Mouse (Mus musculus): ENCODE data around the gene Stk40. TPM values are rescaled to one million over a fixed set of nuclear protein-coding genes. Genes with fewer than 3 reads are reported as not detected.
A peak's percentile ranks its signal among the peaks of the same experiment; 100 is the strongest.
"Not testable (repeated sequence)": the region's sequence is repeated elsewhere in the genome, so short reads cannot be mapped to it uniquely, and the experiment has no call there.

Gene Stk40
- polyA plus RNA-seq, 1 experiment from 2014 or later: 29.5 TPM

DNA sequence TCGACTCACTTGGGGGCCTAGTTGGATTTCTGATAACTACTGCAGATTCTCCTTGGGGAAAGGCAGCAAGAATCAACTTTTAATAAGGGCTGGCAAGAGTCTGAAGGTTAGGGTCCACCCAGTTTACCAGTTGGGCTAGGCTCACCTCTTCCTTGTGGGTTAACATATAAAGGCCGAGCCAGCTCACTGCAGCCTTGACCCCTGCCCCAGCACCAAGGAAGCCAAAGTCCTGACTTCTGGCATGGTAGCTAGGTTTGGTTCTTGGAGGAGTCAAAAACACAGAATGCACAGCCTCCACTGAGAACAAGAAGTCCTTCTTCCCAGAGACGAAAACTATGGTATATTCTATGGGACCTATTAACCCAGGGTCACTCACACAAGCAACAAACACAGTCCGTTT lies 59.9 kb downstream of the Stk40 start:
- no peak overlapping the region for H3K9ac ChIP-seq (ENCODE audit: low read depth, low read length)
- no peaks in the 10 kb centered on the region for H3K9me3 ChIP-seq (ENCODE audit: control insufficient read depth, low read length)
- H3K27ac ChIP-seq (ENCODE audit: low read depth, low read length): no peak overlapping the region; the same call in 1 of the 2 replicates
- peaks cover 13% of the 10 kb centered on the region; the same call in 1 of the 2 replicates for H3K4me1 ChIP-seq (ENCODE audit: control insufficient read depth, insufficient read depth, low read depth, low read length)
- H3K4me2 ChIP-seq (ENCODE audit: low read length): no peak overlapping the region
- H3K4me3 ChIP-seq (ENCODE audit: low read length): no peak overlapping the region
- 58% methylated on average over 4 of the region's 4 CpGs for WGBS
- H3K27me3 ChIP-seq (replicated peaks; ENCODE audit: control insufficient read depth, insufficient read depth, low read length): no peaks in the 10 kb centered on the region
- peaks cover 16% of the 10 kb centered on the region for H3K36me3 ChIP-seq (ENCODE audit: control insufficient read depth, insufficient read depth, low read length)
- no peak for ATAC-seq

DNA sequence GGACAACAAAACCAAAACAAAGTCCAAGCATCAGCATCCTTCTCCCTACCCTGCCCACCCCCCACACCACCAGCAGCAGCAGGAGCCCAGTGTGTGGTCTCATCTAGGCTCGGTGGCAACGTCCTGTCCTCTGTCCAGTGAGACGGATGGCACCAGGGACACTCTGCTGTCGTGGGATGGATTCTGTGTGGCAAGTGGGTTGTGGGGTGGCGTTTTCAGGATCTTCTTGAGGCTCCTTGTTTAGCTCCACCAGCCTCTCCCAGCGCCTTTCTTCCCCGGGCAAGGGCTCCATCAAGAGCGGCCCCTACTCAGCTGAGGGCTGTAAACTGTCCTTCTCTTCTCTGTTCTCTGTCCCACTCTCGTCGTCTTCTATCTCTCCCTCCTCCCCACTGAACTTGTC lies 61.3 kb downstream of the Stk40 start:
- not testable (repeated sequence) for H3K9ac ChIP-seq (ENCODE audit: low read depth, low read length); H3K27ac ChIP-seq (ENCODE audit: low read depth, low read length); ATAC-seq; H3K4me2 ChIP-seq (ENCODE audit: low read length); H3K27me3 ChIP-seq (replicated peaks; ENCODE audit: control insufficient read depth, insufficient read depth, low read length); H3K4me3 ChIP-seq (ENCODE audit: low read length); H3K9me3 ChIP-seq (ENCODE audit: control insufficient read depth, low read length)
- H3K4me1 ChIP-seq (ENCODE audit: control insufficient read depth, insufficient read depth, low read depth, low read length): peaks cover 13% of the 10 kb centered on the region; the same call in 1 of the 2 replicates
- H3K36me3 ChIP-seq (ENCODE audit: control insufficient read depth, insufficient read depth, low read length): peaks cover 25% of the 10 kb centered on the region
- 72% methylated on average over 8 of the region's 10 CpGs for WGBS

DNA sequence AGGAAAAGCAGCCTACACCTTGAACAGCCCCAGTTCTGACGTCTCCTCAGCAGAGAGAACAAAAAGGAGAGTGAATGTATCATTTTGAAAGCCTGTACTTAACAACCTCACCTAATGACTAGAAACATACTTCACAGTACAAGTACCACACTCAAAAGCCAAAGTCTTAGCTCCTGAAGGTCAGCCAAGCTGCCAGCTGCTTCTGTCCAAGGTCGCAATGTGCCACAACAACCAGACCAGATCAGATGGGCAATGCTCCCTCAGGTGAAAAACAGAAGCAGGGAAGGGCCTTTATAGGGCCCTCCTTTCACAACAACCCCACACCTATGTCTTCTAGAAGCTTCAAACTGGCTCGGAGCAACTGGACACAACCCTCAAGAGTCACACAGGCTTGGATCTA lies 62.3 kb downstream of the Stk40 start:
- no peak overlapping the region for H3K4me3 ChIP-seq (ENCODE audit: low read length)
- WGBS: 79% methylated on average over 3 of the region's 3 CpGs
- H3K36me3 ChIP-seq (ENCODE audit: control insufficient read depth, insufficient read depth, low read length): peaks cover 30% of the 10 kb centered on the region

DNA sequence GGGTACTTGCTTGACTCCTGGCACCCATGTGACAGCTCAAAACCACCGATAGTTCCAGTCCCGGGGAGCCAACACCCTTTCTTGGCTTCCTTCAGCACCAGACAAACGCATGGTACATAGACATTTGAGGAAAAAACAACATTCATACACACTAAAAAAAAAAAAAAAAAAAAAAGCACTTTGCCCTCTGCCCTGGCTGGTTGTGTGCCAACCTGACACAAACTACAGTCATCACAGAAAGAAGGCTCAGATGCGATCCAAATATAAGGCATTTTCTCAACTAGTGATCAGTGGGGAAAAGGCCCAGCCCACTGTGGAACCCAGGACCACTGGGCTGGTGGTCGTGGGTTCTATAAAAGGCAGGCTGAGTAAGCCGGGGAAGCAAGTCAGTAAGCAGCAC lies 65.1 kb downstream of the Stk40 start:
- no peak for ATAC-seq
- Histone ChIP-seq H3K4me1 (ENCODE audit: control insufficient read depth, insufficient read depth, low read depth, low read length) (no peaks in the 10 kb centered on the region), H3K27me3 (replicated peaks; ENCODE audit: control insufficient read depth, insufficient read depth, low read length) (no peaks in the 10 kb centered on the region), H3K4me2 (ENCODE audit: low read length) (no peak overlapping the region), H3K9me3 (ENCODE audit: control insufficient read depth, low read length) (no peaks in the 10 kb centered on the region), H3K9ac (ENCODE audit: low read depth, low read length) (no peak overlapping the region), H3K27ac (ENCODE audit: low read depth, low read length) (no peak overlapping the region), H3K36me3 (ENCODE audit: control insufficient read depth, insufficient read depth, low read length) (peaks cover 39% of the 10 kb centered on the region), H3K4me3 (ENCODE audit: low read length) (no peak overlapping the region)
- WGBS: 92% methylated on average over 6 of the region's 6 CpGs

More for the DNA sequence above, 62.3 kb downstream of the Stk40 start:
- H3K9me3 ChIP-seq (ENCODE audit: control insufficient read depth, low read length): no peaks in the 10 kb centered on the region
- no peaks in the 10 kb centered on the region for H3K27me3 ChIP-seq (replicated peaks; ENCODE audit: control insufficient read depth, insufficient read depth, low read length)
- H3K4me2 ChIP-seq (ENCODE audit: low read length): no peak overlapping the region
- H3K27ac ChIP-seq (ENCODE audit: low read depth, low read length): no peak overlapping the region
- H3K9ac ChIP-seq (ENCODE audit: low read depth, low read length): no peak overlapping the region
- peaks cover 13% of the 10 kb centered on the region; the same call in 1 of the 2 replicates for H3K4me1 ChIP-seq (ENCODE audit: control insufficient read depth, insufficient read depth, low read depth, low read length)
- no peak for ATAC-seq

DNA sequence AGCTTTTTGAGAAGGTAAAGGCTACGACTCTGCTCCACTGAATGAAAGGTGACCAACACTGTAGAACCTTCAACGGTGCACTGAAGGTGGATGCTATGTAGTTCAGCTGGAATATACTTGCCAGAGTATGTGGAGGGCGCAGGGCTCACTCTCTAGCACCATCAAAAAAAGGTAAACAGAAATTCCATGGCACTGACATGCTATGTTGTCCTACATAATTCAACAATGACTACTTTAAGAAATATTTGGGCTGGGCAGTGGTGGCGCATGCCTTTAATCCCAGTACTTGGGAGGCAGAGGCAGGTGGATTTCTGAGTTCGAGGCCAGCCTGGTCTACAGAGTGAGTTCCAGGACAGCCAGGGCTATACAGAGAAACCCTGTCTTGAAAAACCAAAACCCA lies 67.0 kb downstream of the Stk40 start:
- peaks cover 46% of the 10 kb centered on the region for H3K36me3 ChIP-seq (ENCODE audit: control insufficient read depth, insufficient read depth, low read length)
- ATAC-seq: not testable (repeated sequence)
- 94% methylated on average over 5 of the region's 5 CpGs for WGBS

DNA sequence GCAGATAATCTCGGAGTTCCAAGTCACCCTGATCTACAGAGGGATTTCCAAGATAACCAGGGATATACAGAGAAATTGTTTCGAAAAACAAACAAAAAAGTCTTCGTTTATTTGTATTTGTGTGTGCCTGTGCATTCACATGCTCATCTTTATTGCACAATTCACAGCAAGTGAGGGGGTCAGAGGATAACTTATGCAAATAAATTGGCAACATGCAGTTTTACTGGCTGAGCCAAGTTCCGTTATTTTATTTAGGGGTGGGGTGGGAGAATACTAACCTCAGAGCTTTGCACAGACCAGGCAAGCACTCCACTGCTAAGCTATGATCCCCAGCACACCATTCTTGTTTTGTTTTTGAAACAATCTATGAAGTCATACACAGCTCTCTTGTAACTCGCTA lies 70.0 kb downstream of the Stk40 start:
- WGBS: 87% methylated on average over 5 of the region's 5 CpGs

More for the DNA sequence above, 67.0 kb downstream of the Stk40 start:
- not testable (repeated sequence) for H3K4me1 ChIP-seq (ENCODE audit: control insufficient read depth, insufficient read depth, low read depth, low read length); H3K4me2 ChIP-seq (ENCODE audit: low read length); H3K27me3 ChIP-seq (replicated peaks; ENCODE audit: control insufficient read depth, insufficient read depth, low read length); H3K9ac ChIP-seq (ENCODE audit: low read depth, low read length); H3K27ac ChIP-seq (ENCODE audit: low read depth, low read length); H3K4me3 ChIP-seq (ENCODE audit: low read length); H3K9me3 ChIP-seq (ENCODE audit: control insufficient read depth, low read length)

DNA sequence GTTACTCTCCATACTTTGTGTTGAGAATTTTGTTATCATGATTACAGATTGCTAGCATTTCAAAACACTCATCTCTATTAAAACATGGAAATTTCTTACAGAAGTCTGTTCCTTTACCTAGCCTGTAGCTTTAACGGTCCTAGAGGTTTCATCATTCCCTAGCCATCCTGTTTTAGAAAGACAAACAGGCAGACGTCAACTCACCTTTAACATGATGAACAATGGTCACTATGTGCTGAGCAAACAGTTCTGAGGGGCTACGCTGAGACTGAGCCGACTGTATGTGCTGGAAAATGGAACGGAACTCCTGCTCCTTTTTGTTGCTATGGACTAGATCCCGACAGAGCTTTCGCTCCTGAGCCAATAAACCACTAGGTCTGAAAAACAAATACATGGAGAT lies 72.2 kb downstream of the Stk40 start:
- ATAC-seq; H3K9ac ChIP-seq (ENCODE audit: low read depth, low read length); H3K9me3 ChIP-seq (ENCODE audit: control insufficient read depth, low read length); H3K27me3 ChIP-seq (replicated peaks; ENCODE audit: control insufficient read depth, insufficient read depth, low read length); H3K27ac ChIP-seq (ENCODE audit: low read depth, low read length); H3K4me3 ChIP-seq (ENCODE audit: low read length); H3K4me1 ChIP-seq (ENCODE audit: control insufficient read depth, insufficient read depth, low read depth, low read length); H3K4me2 ChIP-seq (ENCODE audit: low read length): not testable (repeated sequence)
- 92% methylated on average over 7 of the region's 7 CpGs for WGBS
- H3K36me3 ChIP-seq (ENCODE audit: control insufficient read depth, insufficient read depth, low read length): peaks cover 29% of the 10 kb centered on the region

More for the DNA sequence above, 70.0 kb downstream of the Stk40 start:
- Histone ChIP-seq H3K4me1 (ENCODE audit: control insufficient read depth, insufficient read depth, low read depth, low read length) (no peaks in the 10 kb centered on the region), H3K4me3 (ENCODE audit: low read length) (no peak overlapping the region), H3K27ac (ENCODE audit: low read depth, low read length) (no peak overlapping the region), H3K9ac (ENCODE audit: low read depth, low read length) (no peak overlapping the region), H3K36me3 (ENCODE audit: control insufficient read depth, insufficient read depth, low read length) (peaks cover 42% of the 10 kb centered on the region), H3K9me3 (ENCODE audit: control insufficient read depth, low read length) (no peaks in the 10 kb centered on the region), H3K4me2 (ENCODE audit: low read length) (no peak overlapping the region), H3K27me3 (replicated peaks; ENCODE audit: control insufficient read depth, insufficient read depth, low read length) (no peaks in the 10 kb centered on the region)
- no peak for ATAC-seq

DNA sequence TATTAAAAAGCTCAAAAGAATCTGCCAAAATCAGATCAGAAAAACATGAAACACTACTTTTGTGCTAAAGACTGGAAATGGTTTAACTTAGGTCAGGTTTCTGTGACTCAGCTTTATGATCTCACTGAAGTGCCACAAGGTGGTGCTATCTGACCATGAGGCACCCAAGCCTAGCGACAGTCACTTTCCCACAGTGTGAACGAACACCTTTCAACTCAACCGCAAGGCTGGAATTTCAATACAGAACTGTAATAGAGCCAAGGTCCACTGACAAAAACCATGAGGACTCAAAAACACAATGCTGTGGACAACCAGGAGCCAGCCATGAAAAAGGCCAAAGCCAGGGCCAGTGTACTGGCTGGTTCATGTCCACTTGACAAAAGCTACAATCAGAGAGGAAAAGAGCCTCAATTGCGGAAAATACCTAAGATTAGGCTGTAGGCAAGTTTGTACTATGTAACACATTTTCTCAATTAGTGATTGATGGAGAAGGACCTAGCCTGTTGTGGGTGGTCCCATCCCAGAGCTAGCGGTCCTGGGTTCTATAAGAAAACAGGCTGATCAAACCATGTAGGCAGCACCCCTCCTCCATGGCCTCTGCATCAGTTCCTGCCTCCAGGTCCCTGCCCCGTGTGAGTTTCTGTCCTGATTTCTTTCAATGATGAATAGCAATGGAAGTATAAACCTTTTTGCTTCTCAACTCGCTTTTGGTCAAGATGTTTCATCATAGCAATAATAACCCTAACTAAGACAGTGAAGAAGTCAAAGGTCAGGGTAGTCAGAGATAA lies 77.6 kb downstream of the Stk40 start:
- no peak overlapping the region for H3K4me2 ChIP-seq (ENCODE audit: low read length)
- peak; percentile 76 for ATAC-seq
- H3K27ac ChIP-seq (ENCODE audit: low read depth, low read length): no peak overlapping the region
- H3K4me3 ChIP-seq (ENCODE audit: low read length): no peak overlapping the region
- 61% methylated on average over 7 of the region's 7 CpGs for WGBS
- no peak overlapping the region for H3K9ac ChIP-seq (ENCODE audit: low read depth, low read length)
- peaks cover 2% of the 10 kb centered on the region; the same call in 1 of the 2 replicates for H3K4me1 ChIP-seq (ENCODE audit: control insufficient read depth, insufficient read depth, low read depth, low read length)
- H3K27me3 ChIP-seq (replicated peaks; ENCODE audit: control insufficient read depth, insufficient read depth, low read length): no peaks in the 10 kb centered on the region
- H3K36me3 ChIP-seq (ENCODE audit: control insufficient read depth, insufficient read depth, low read length): peaks cover 15% of the 10 kb centered on the region
- H3K9me3 ChIP-seq (ENCODE audit: control insufficient read depth, low read length): no peaks in the 10 kb centered on the region

DNA sequence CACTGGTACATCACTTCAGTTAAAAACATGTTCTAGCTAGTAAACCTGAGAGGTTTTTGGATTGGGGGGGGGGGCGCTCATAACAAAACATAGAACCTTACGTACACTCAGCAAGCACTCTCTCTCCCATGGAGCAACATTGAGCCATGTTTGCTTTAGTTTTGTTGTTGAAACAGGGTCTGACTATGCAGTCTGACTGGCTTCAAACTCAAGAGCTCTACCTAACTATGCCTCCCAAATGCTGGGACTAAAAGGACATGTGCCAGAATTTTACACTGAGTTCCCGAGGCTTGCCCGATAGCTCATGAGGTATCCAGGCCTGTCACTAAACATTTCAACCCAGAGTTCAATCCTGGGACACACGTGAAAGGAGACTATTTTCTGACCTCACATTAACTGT lies 79.3 kb downstream of the Stk40 start:
- H3K27ac ChIP-seq (ENCODE audit: low read depth, low read length): no peak overlapping the region
- no peak for ATAC-seq
- no peak overlapping the region for H3K4me3 ChIP-seq (ENCODE audit: low read length)
- H3K4me2 ChIP-seq (ENCODE audit: low read length): no peak overlapping the region
- no peaks in the 10 kb centered on the region for H3K27me3 ChIP-seq (replicated peaks; ENCODE audit: control insufficient read depth, insufficient read depth, low read length)
- H3K36me3 ChIP-seq (ENCODE audit: control insufficient read depth, insufficient read depth, low read length): 0 out of 2 replicates have a peak, but pooled peaks cover 3% of the 10 kb centered on the region
- 94% methylated on average over 5 of the region's 5 CpGs for WGBS
- H3K4me1 ChIP-seq (ENCODE audit: control insufficient read depth, insufficient read depth, low read depth, low read length): peaks cover 2% of the 10 kb centered on the region; the same call in 1 of the 2 replicates
- no peak overlapping the region for H3K9ac ChIP-seq (ENCODE audit: low read depth, low read length)
- H3K9me3 ChIP-seq (ENCODE audit: control insufficient read depth, low read length): no peaks in the 10 kb centered on the region

All from hindbrain, embryonic 16.5 days (tissue).